Comparison of ENCODE assay signal across 17 mouse cellular contexts in genomic region chr9:122069560-122070174, GRCm38 (mm10). TPM values are rescaled to one million over a fixed set of nuclear protein-coding genes. Genes with fewer than 3 reads are reported as not detected.
A peak's percentile ranks its signal among the peaks of the same experiment; 100 is the strongest.
DNase-seq lines count a peak whose midpoint lies in the region; ATAC-seq and TF ChIP-seq lines count a peak whose summit lies in the region.
"Had no signal": no experiment of that assay in that cellular context is flagged by ENCODE, and none has a peak within 500 bp of the region (broad histone marks: within the 10 kb centered on the region; RNA-seq: fewer than 3 reads in every experiment).

No protein-coding gene starts in this region.

- no peak for TF ChIP-seq EP300 in heart, postnatal 0 days (IDR thresholded peaks at IDR 0.05; ENCODE audit: low read depth)

- H3K4me2 ChIP-seq in heart, postnatal 0 days (ENCODE audit: low read depth, low read length): no peak overlapping the region
- no peak overlapping the region for H3K4me2 ChIP-seq in intestine, embryonic 16.5 days (ENCODE audit: low read depth, low read length)
- H3K4me2 ChIP-seq in forebrain, postnatal 0 days (ENCODE audit: low read depth): no peak overlapping the region
- H3K4me2 ChIP-seq: forebrain, embryonic 12.5 days; limb, embryonic 15.5 days; neural tube, embryonic 15.5 days had no signal

- 66% methylated on average over 11 of the region's 11 CpGs for WGBS in heart, postnatal 0 days
- WGBS in intestine, embryonic 16.5 days: 57% methylated on average over 11 of the region's 11 CpGs
- 87% methylated on average over 11 of the region's 11 CpGs for WGBS in forebrain, postnatal 0 days

- no peak for DNase-seq in heart, postnatal 0 days (ENCODE audit: low spot score)
- no peak for DNase-seq in heart, postnatal 25 days (ENCODE audit: low spot score)
- peak; percentile 13 for DNase-seq in R1 (ENCODE audit: low read depth, low spot score)
- peak; percentile 33 for DNase-seq in lung, postnatal 10 days
- DNase-seq in forebrain, postnatal 0 days: no peak
- DNase-seq in testis, postnatal 10 days (ENCODE audit: low spot score): no peak
- DNase-seq in layer of hippocampus, adult 9-11 months: no peak
- DNase-seq: adrenal gland, postnatal 10 days; B cell, adult 2 months; cerebellum, adult 8-10 months; gastrocnemius, postnatal 36 days; kidney, adult 18-20 months; kidney, postnatal 4 days had no signal

- H3K4me3 ChIP-seq in heart, postnatal 0 days (ENCODE audit: low read depth, low read length): no peak overlapping the region
- H3K4me3 ChIP-seq in intestine, embryonic 16.5 days (ENCODE audit: low read length): no peak overlapping the region
- no peak overlapping the region for H3K4me3 ChIP-seq in forebrain, postnatal 0 days (ENCODE audit: low read depth, low read length)
- H3K4me3 ChIP-seq: forebrain, embryonic 12.5 days; limb, embryonic 15.5 days; neural tube, embryonic 15.5 days had no signal

- H3K9me3 ChIP-seq in heart, postnatal 0 days (replicated peaks; ENCODE audit: control insufficient read depth, low read length): no peaks in the 10 kb centered on the region
- no peaks in the 10 kb centered on the region for H3K9me3 ChIP-seq in intestine, embryonic 16.5 days (ENCODE audit: control insufficient read depth, low read length)
- no peaks in the 10 kb centered on the region for H3K9me3 ChIP-seq in forebrain, postnatal 0 days (ENCODE audit: low read length)
- H3K9me3 ChIP-seq: forebrain, embryonic 12.5 days; limb, embryonic 15.5 days; neural tube, embryonic 15.5 days had no signal

- no peak overlapping the region for H3K9ac ChIP-seq in heart, postnatal 0 days (replicated peaks; ENCODE audit: low read depth, low read length)
- no peak overlapping the region for H3K9ac ChIP-seq in intestine, embryonic 16.5 days (ENCODE audit: low read depth, low read length)
- H3K9ac ChIP-seq in forebrain, postnatal 0 days: no peak overlapping the region
- H3K9ac ChIP-seq: forebrain, embryonic 12.5 days; limb, embryonic 15.5 days; neural tube, embryonic 15.5 days had no signal

- no peaks in the 10 kb centered on the region; the same call in 1 of the 2 replicates for H3K4me1 ChIP-seq in heart, postnatal 0 days (ENCODE audit: control insufficient read depth, insufficient read depth)
- H3K4me1 ChIP-seq in intestine, embryonic 16.5 days (ENCODE audit: control insufficient read depth, insufficient read depth, low read length): no peaks in the 10 kb centered on the region
- no peaks in the 10 kb centered on the region for H3K4me1 ChIP-seq in forebrain, postnatal 0 days (ENCODE audit: insufficient read depth)
- H3K4me1 ChIP-seq: forebrain, embryonic 12.5 days; limb, embryonic 15.5 days; neural tube, embryonic 15.5 days had no signal

- no peaks in the 10 kb centered on the region for H3K36me3 ChIP-seq in heart, postnatal 0 days (replicated peaks; ENCODE audit: control insufficient read depth, insufficient read depth, low read length)
- no peaks in the 10 kb centered on the region for H3K36me3 ChIP-seq in intestine, embryonic 16.5 days (ENCODE audit: control insufficient read depth, insufficient read depth, low read length)
- H3K36me3 ChIP-seq in forebrain, postnatal 0 days (ENCODE audit: insufficient read depth): no peaks in the 10 kb centered on the region
- H3K36me3 ChIP-seq: forebrain, embryonic 12.5 days; limb, embryonic 15.5 days; neural tube, embryonic 15.5 days had no signal

- intact Hi-C loops in heart, postnatal 25 days (cut with DNase I): no loop called here

- no peak overlapping the region for H3K27ac ChIP-seq in heart, postnatal 0 days (ENCODE audit: low read depth)
- H3K27ac ChIP-seq in intestine, embryonic 16.5 days (ENCODE audit: low read length): no peak overlapping the region
- no peak overlapping the region for H3K27ac ChIP-seq in forebrain, postnatal 0 days (ENCODE audit: low read depth, low read length)
- H3K27ac ChIP-seq: forebrain, embryonic 12.5 days; limb, embryonic 15.5 days; neural tube, embryonic 15.5 days had no signal

- no peak for TF ChIP-seq CTCF in heart, postnatal 0 days (IDR thresholded peaks at IDR 0.05; ENCODE audit: low read depth)
- no peak for TF ChIP-seq CTCF in forebrain, postnatal 0 days (IDR thresholded peaks at IDR 0.05; ENCODE audit: low read depth)

- ATAC-seq in heart, postnatal 0 days (ENCODE audit: insufficient read depth, low read depth): peak; percentile 9; the same call in 1 of the 2 replicates
- peak; percentile 59 for ATAC-seq in intestine, embryonic 16.5 days
- no peak for ATAC-seq in forebrain, postnatal 0 days

- H3K27me3 ChIP-seq in heart, postnatal 0 days (ENCODE audit: control insufficient read depth, insufficient read depth, low read length): no peaks in the 10 kb centered on the region
- no peaks in the 10 kb centered on the region for H3K27me3 ChIP-seq in intestine, embryonic 16.5 days (replicated peaks; ENCODE audit: control insufficient read depth, insufficient read depth, low read length)
- H3K27me3 ChIP-seq in forebrain, postnatal 0 days (ENCODE audit: insufficient read depth, low read length): no peaks in the 10 kb centered on the region
- H3K27me3 ChIP-seq: forebrain, embryonic 12.5 days; limb, embryonic 15.5 days; neural tube, embryonic 15.5 days had no signal

RNA-seq across cellular contexts. Expression of gene Snrk, which starts 47.4 kb away (rescaled TPM):
- 60.4 and 61.7 TPM in 2 replicates for total RNA-seq in heart, postnatal 0 days (2014; rRNA removed; ENCODE audit: low replicate concordance)
- polyA plus RNA-seq in heart, postnatal 0 days (2015; fragmentation: Nextera tagmentation; extraction: Ambion mirVana): 39.5 and 40.3 TPM in 2 replicates
- 100 to 1,000 TPM; 127 to 163 TPM for total RNA-seq in heart, postnatal 25 days (2021)
- polyA plus RNA-seq in intestine, embryonic 16.5 days (2015; fragmentation: Nextera tagmentation; extraction: Ambion mirVana): 45.5 and 48.7 TPM in 2 replicates
- total RNA-seq in forebrain, postnatal 0 days (2014; rRNA removed): 99.8 and 109 TPM in 2 replicates
- 57.7 and 82.3 TPM in 2 replicates for polyA plus RNA-seq in forebrain, postnatal 0 days (2015; fragmentation: Nextera tagmentation; extraction: Ambion mirVana)

Comparison
In these comparisons a context has a peak if more than half of its experiments do, and no peak if none do; other contexts are left out.
1. DNase-seq: peak in R1 (single experiment) and lung, postnatal 10 days (single experiment); none in heart, postnatal 0 days (single experiment), heart, postnatal 25 days (single experiment), forebrain, postnatal 0 days (single experiment), testis, postnatal 10 days (single experiment) and layer of hippocampus, adult 9-11 months (single experiment).